Mouse (Mus musculus) olfactory bulb, adult 2 months (tissue): Measurements from ENCODE around the gene Emsy.

Experiments
- CTCF ChIP-seq: fragments of 200-500 bp; IDR thresholded peaks from 2 replicates; pipeline ENCODE4 v1.5.1; 2012; ENCODE audit warnings: low read depth, mild to moderate bottlenecking, low read length, moderate library complexity; ENCODE audit not compliant: insufficient read depth
- POLR2A ChIP-seq: fragments of 200-500 bp; IDR thresholded peaks from 2 replicates; pipeline ENCODE4 v1.6.1; 2012; ENCODE audit warnings: mild to moderate bottlenecking, low read depth, low read length, moderate library complexity; ENCODE audit not compliant: insufficient read depth

DNA sequence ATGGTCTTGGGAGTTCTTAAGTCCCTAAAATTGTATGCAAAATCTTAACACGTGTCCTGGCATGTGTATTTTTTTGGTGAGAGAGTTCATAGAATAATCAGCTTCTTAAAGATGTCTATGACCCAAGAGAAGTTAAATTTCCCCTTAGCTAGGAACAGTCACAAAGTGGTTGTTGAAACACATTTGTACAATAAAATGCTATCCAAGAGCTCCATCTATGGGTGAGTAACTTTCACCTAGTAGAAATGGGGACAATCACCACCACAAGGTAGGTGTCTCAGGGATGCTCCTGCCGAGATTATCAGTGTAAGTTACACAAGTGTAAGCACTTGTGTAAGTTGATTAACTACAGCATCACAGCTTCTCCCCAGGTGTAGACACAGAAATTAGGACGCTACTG, 67.6 kb downstream of the Emsy start:
- no peak for TF ChIP-seq CTCF
- no peak for TF ChIP-seq POLR2A
